Mouse (Mus musculus) CH12.LX (cell line): Measurements from ENCODE around the gene Ghr.

Experiments
- BHLHE40 ChIP-seq: IDR thresholded peaks from 2 replicates; pipeline ENCODE4 v1.6.1; 2011; ENCODE audit warnings: mild to moderate bottlenecking, low read depth, low read length, improper control_type of control experiment
- CTCF ChIP-seq, 2 experiments: IDR thresholded peaks in 1 of 2; conservative IDR thresholded peaks in 1 of 2; 2 replicates each; pipeline ENCODE4 v1.5.1; 2011 to 2012; ENCODE audit warnings: low read depth in 2 of 2, low read length in 2 of 2, improper control_type of control experiment in 1 of 2, inconsistent platforms in 1 of 2, mild to moderate bottlenecking in 1 of 2, moderate library complexity in 1 of 2
- ZNF384 ChIP-seq: IDR thresholded peaks from 2 replicates; pipeline ENCODE4 v1.6.1; 2012; ENCODE audit warnings: low read depth, low read length, improper control_type of control experiment, inconsistent platforms

DNA sequence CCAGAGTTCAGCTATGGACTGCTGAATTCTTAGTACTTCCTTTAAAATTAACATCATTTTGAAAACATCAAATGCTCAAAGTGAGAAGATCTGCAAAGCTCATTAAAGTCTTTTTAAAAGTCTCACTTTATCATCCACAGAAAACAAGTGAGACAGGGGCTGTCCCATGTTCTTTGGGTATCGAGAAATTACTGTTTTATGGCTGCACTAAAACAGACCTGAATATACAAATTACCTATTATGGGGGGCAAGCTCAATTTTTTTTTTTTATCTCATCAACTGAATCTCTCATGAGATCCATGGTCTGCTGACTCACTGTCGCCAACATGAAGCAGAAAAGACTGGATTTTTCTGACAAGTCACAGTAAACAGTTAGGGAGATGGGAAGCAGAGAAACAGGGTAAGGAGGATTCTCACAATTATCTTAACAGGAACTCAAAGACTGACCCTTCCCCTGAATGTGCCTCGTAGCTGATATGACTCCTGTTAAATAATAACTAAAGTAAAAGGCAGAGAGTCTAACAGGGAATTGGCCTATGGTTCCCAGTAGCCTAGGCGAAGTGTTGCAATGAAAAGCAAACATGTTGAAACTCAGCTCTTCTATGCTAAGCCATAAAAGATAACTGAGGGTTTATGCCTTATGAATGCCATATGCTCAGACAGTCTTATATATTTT is 18.3 kb upstream of the Ghr start:
- TF ChIP-seq ZNF384: no peak
- no peak for TF ChIP-seq CTCF (conservative IDR thresholded peaks at IDR 0.05 in 1 of 2, IDR thresholded peaks at IDR 0.05 in 1 of 2; ENCODE audit: low read depth in 2 of 2, low read length in 2 of 2)
- TF ChIP-seq BHLHE40: no peak
